8 mouse cellular contexts compared by ENCODE assay signal in the genomic region with DNA sequence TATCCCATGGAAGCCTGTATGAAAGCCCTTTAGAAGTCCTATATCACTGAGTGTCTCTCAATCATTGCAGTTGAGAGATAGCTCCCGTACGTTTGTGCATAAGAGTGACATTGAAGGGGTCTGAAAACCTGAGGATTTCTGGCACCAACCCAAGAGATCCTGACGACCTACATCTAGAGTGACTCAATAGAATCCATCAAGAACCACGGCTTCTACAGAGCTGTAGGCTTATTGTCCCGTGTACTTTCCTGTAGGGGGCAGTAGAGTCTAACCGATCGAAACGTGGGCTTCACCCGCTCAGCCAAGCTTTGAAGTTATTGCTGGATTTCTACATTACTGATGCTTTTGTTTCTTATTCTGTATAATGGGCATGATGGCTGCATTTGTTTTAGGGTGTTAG.
DNase-seq lines count a peak whose midpoint lies in the region; ATAC-seq and TF ChIP-seq lines count a peak whose summit lies in the region.

No protein-coding gene starts in this region.

- H3K4me3 ChIP-seq in heart, embryonic 14.5 days (ENCODE audit: control insufficient read depth in 1 of 2, insufficient read depth in 1 of 2, low read depth in 1 of 2, low read length in 2 of 2), result no peak overlapping the region
- no peak overlapping the region for H3K4me3 ChIP-seq in heart, embryonic 12.5 days
- no peak overlapping the region for H3K4me3 ChIP-seq in CH12.LX (replicated peaks in 1 of 3; ENCODE audit: low read depth in 2 of 3, low read length in 2 of 3, poor library complexity in 1 of 3)
- no peak overlapping the region for H3K4me3 ChIP-seq in forebrain, embryonic 16.5 days (replicated peaks; ENCODE audit: low read length)
- H3K4me3 ChIP-seq in midbrain, embryonic 12.5 days, result no peak overlapping the region

- TF ChIP-seq CTCF in CH12.LX (conservative IDR thresholded peaks at IDR 0.05 in 1 of 2, IDR thresholded peaks at IDR 0.05 in 1 of 2; ENCODE audit: low read depth in 2 of 2, low read length in 2 of 2), result peak; percentile 49 to 90; a peak in 3 of 4 replicates

- WGBS in heart, embryonic 14.5 days, result 14% methylated on average over 9 of the region's 9 CpGs
- WGBS in heart, embryonic 12.5 days, result 22% methylated on average over 9 of the region's 9 CpGs
- WGBS in forebrain, embryonic 16.5 days, result 29% methylated on average over 9 of the region's 9 CpGs
- WGBS in midbrain, embryonic 12.5 days, result 39% methylated on average over 9 of the region's 9 CpGs

- H3K27ac ChIP-seq in heart, embryonic 14.5 days (replicated peaks in 1 of 2; ENCODE audit: control insufficient read depth in 1 of 2, insufficient read depth in 1 of 2, low read depth in 2 of 2, low read length in 2 of 2), result no peak overlapping the region
- no peak overlapping the region for H3K27ac ChIP-seq in heart, embryonic 12.5 days (ENCODE audit: poor library complexity, severe bottlenecking)
- no peak overlapping the region for H3K27ac ChIP-seq in CH12.LX (ENCODE audit: insufficient read depth, low read depth)
- H3K27ac ChIP-seq in forebrain, embryonic 16.5 days (ENCODE audit: low read length), result no peak overlapping the region
- no peak overlapping the region for H3K27ac ChIP-seq in midbrain, embryonic 12.5 days (replicated peaks)

- no peak overlapping the region for H3K9ac ChIP-seq in heart, embryonic 14.5 days (ENCODE audit: low read length)
- H3K9ac ChIP-seq in heart, embryonic 12.5 days, result no peak overlapping the region
- no peak overlapping the region for H3K9ac ChIP-seq in CH12.LX (ENCODE audit: insufficient read depth, low read depth)
- no peak overlapping the region for H3K9ac ChIP-seq in forebrain, embryonic 16.5 days (replicated peaks; ENCODE audit: low read depth, low read length)
- H3K9ac ChIP-seq in midbrain, embryonic 12.5 days (replicated peaks), result no peak overlapping the region

- peaks cover 0 to 3% of the 10 kb centered on the region in 2 experiments; a peak in 1 of 4 replicates for H3K4me1 ChIP-seq in heart, embryonic 14.5 days (ENCODE audit: control insufficient read depth in 2 of 2, insufficient read depth in 2 of 2, low read length in 2 of 2)
- H3K4me1 ChIP-seq in heart, embryonic 12.5 days (replicated peaks), result 0 out of 2 replicates have a peak, but pooled peaks cover 2% of the 10 kb centered on the region
- peaks cover 3 to 17% of the 10 kb centered on the region in 2 experiments; a peak in 3 of 4 replicates for H3K4me1 ChIP-seq in CH12.LX (ENCODE audit: control insufficient read depth in 1 of 2, insufficient read depth in 2 of 2)
- H3K4me1 ChIP-seq in forebrain, embryonic 16.5 days (replicated peaks; ENCODE audit: control insufficient read depth, insufficient read depth, low read length), result peaks cover 4% of the 10 kb centered on the region; the same call in 1 of the 2 replicates
- H3K4me1 ChIP-seq in midbrain, embryonic 12.5 days, result no peaks in the 10 kb centered on the region

- TF ChIP-seq RAD21 in CH12.LX (IDR thresholded peaks at IDR 0.05; ENCODE audit: low read depth, low read length), result peak; percentile 92

- TF ChIP-seq POLR2A in CH12.LX (IDR thresholded peaks at IDR 0.05; ENCODE audit: low read depth, low read length), result no peak

- peak; percentile 35; the same call in 1 of the 2 replicates for ATAC-seq in heart, embryonic 14.5 days (ENCODE audit: insufficient number of reproducible peaks, insufficient read depth, low FRiP score, low read depth)
- ATAC-seq in heart, embryonic 12.5 days (ENCODE audit: insufficient number of reproducible peaks, low FRiP score), result no peak
- 0 out of 2 replicates have a peak, but pooled peaks have one; percentile 53 for ATAC-seq in cerebellum, adult (ENCODE audit: insufficient number of reproducible peaks, low FRiP score, low TSS enrichment)
- ATAC-seq in forebrain, embryonic 16.5 days, result peak; percentile 70; the same call in 1 of the 2 replicates
- ATAC-seq in midbrain, embryonic 12.5 days (ENCODE audit: low FRiP score, low read depth), result peak; percentile 71

- no peaks in the 10 kb centered on the region for H3K36me3 ChIP-seq in heart, embryonic 14.5 days (ENCODE audit: control insufficient read depth, insufficient read depth, low read length)
- H3K36me3 ChIP-seq in heart, embryonic 12.5 days, result no peaks in the 10 kb centered on the region
- H3K36me3 ChIP-seq in CH12.LX (replicated peaks in 1 of 2; ENCODE audit: control insufficient read depth in 1 of 2, insufficient read depth in 1 of 2, low read length in 1 of 2), result no peaks in the 10 kb centered on the region
- no peaks in the 10 kb centered on the region for H3K36me3 ChIP-seq in forebrain, embryonic 16.5 days (ENCODE audit: control insufficient read depth, insufficient read depth)
- no peaks in the 10 kb centered on the region for H3K36me3 ChIP-seq in midbrain, embryonic 12.5 days

- dilution Hi-C loops in CH12.LX (cut with MboI; ENCODE audit: extremely low pct_ligation_motif_present, extremely low pct_unique_long_range_greater_than_20kb, low sequenced_read_pairs), result no loop called here

- TF ChIP-seq EP300 in CH12.LX (IDR thresholded peaks at IDR 0.05; ENCODE audit: low read length), result no peak

- H3K9me3 ChIP-seq in heart, embryonic 14.5 days (ENCODE audit: control insufficient read depth, low read length), result no peaks in the 10 kb centered on the region
- no peaks in the 10 kb centered on the region for H3K9me3 ChIP-seq in heart, embryonic 12.5 days (replicated peaks)
- no peaks in the 10 kb centered on the region for H3K9me3 ChIP-seq in CH12.LX (replicated peaks; ENCODE audit: low read length)
- H3K9me3 ChIP-seq in forebrain, embryonic 16.5 days (ENCODE audit: control insufficient read depth, low read length), result no peaks in the 10 kb centered on the region
- H3K9me3 ChIP-seq in midbrain, embryonic 12.5 days, result no peaks in the 10 kb centered on the region

- no peak overlapping the region for H3K4me2 ChIP-seq in heart, embryonic 14.5 days (ENCODE audit: low read length)
- no peak overlapping the region for H3K4me2 ChIP-seq in heart, embryonic 12.5 days
- H3K4me2 ChIP-seq in CH12.LX (ENCODE audit: insufficient read depth, low read depth, poor library complexity, severe bottlenecking), result no peak overlapping the region
- H3K4me2 ChIP-seq in forebrain, embryonic 16.5 days (ENCODE audit: low read length), result no peak overlapping the region
- H3K4me2 ChIP-seq in midbrain, embryonic 12.5 days (replicated peaks), result no peak overlapping the region

- peak; percentile 70 for DNase-seq in CH12.LX (ENCODE audit: extremely low read depth)
- peak; percentile 11 to 25 for DNase-seq in kidney, postnatal 4 days
- DNase-seq in gastrocnemius, postnatal 10 days, result no peak

- H3K27me3 ChIP-seq in heart, embryonic 14.5 days (ENCODE audit: control insufficient read depth, insufficient read depth, low read length), result peaks cover 4% of the 10 kb centered on the region; the same call in 1 of the 2 replicates
- no peaks in the 10 kb centered on the region; the same call in 1 of the 2 replicates for H3K27me3 ChIP-seq in heart, embryonic 12.5 days (replicated peaks)
- no peaks in the 10 kb centered on the region for H3K27me3 ChIP-seq in CH12.LX (replicated peaks)
- no peaks in the 10 kb centered on the region for H3K27me3 ChIP-seq in forebrain, embryonic 16.5 days (replicated peaks; ENCODE audit: control insufficient read depth, insufficient read depth, low read length)
- no peaks in the 10 kb centered on the region for H3K27me3 ChIP-seq in midbrain, embryonic 12.5 days

- no peaks in the 10 kb centered on the region for H3K79me2 ChIP-seq in CH12.LX (replicated peaks; ENCODE audit: control insufficient read depth, extremely low read depth, insufficient read depth, poor library complexity, severe bottlenecking)

- in situ Hi-C loops in CH12.LX (cut with MboI; ENCODE audit: low pct_ligation_motif_present, low pct_unique_long_range_greater_than_20kb, low sequenced_read_pairs), result loop anchor here (25.0 kb wide), 1 partner anchor 160 kb away; no protein-coding TSS in a partner anchor

TF ChIP-seq in CH12.LX, 34 proteins besides CTCF, POLR2A, EP300 and RAD21:
- peak; percentile 63 for TF ChIP-seq ZC3H11A (IDR thresholded peaks at IDR 0.05; ENCODE audit: low read depth, low read length)
- no peak for TF ChIP-seq GABPA (IDR thresholded peaks at IDR 0.05; ENCODE audit: insufficient replicate concordance, low read depth, low read length)
- TF ChIP-seq USF2 (conservative IDR thresholded peaks at IDR 0.05; ENCODE audit: low read depth, low read length), result no peak
- peak; percentile 78 for TF ChIP-seq SMC3 (IDR thresholded peaks at IDR 0.05; ENCODE audit: low read depth, low read length)
- TF ChIP-seq NRF1 (IDR thresholded peaks at IDR 0.05; ENCODE audit: low read depth, low read length), result no peak
- TF ChIP-seq MEF2A (IDR thresholded peaks at IDR 0.05; ENCODE audit: borderline replicate concordance, low read depth, low read length), result no peak
- TF ChIP-seq PAX5 (IDR thresholded peaks at IDR 0.05; ENCODE audit: low read length), result no peak
- 0 out of 2 replicates have a peak, but pooled peaks have one; percentile 15 for TF ChIP-seq ZNF384 (IDR thresholded peaks at IDR 0.05; ENCODE audit: low read depth, low read length)
- TF ChIP-seq MAX (IDR thresholded peaks at IDR 0.05; ENCODE audit: low read length), result no peak
- TF ChIP-seq BHLHE40 (IDR thresholded peaks at IDR 0.05; ENCODE audit: low read depth, low read length), result no peak
- no peak for TF ChIP-seq CHD1 (IDR thresholded peaks at IDR 0.05; ENCODE audit: low read depth, low read length)
